Mouse (Mus musculus) left cerebral cortex, postnatal 36 days (tissue): ENCODE measurements around the gene Cds2. TPM values are rescaled to one million over a fixed set of nuclear protein-coding genes. Genes with fewer than 3 reads are reported as not detected.
"Not testable (repeated sequence)": the region's sequence is repeated elsewhere in the genome, so short reads cannot be mapped to it uniquely, and the experiment has no call there.

Source experiments
- DNase-seq, 2 experiments: peaks; one replicate each; pipeline ENCODE4 v3.0.0; 2021 to 2022; ENCODE audit warnings: low spot score in 2 of 2, mixed read lengths in 1 of 2
- intact Hi-C: fragments of 180-260 bp; cut with DNase I; formaldehyde crosslinking; loops from one replicate; pipeline ENCODE4 v1.15.1; 2025
- total RNA-seq, 2 experiments: library from RNA; stranded (reverse); gene quantifications; 2 replicates each; pipeline ENCODE4 v1.2.3; 2021

The Cds2 gene
- total RNA-seq = 100 to 1,000 TPM; 245 to 264 TPM

- DNase-seq = peak; percentile 99 to 100
- intact Hi-C loops = loop anchor here (5.0 kb wide), 2 partner anchors 34 to 234 kb away; no protein-coding TSS in a partner anchor
These were observed at the start of gene Cds2 for GRCm38 (mm10) chr2:132262879-132263398. Cds2 (plus strand) TSS chr2:132263148.

GRCm38 (mm10) chr2:132221611-132222073, 41.3 kb upstream of the Cds2 start:
- DNase-seq = peak; percentile 38 to 52
- intact Hi-C loops = loop anchor here (5.0 kb wide), 1 partner anchor 79 kb away; no protein-coding TSS in a partner anchor

GRCm38 (mm10) chr2:132224359-132224758, 38.6 kb upstream of the Cds2 start:
- intact Hi-C loops = loop anchor here (5.0 kb wide), 1 partner anchor 82 kb away; no protein-coding TSS in a partner anchor

DNA sequence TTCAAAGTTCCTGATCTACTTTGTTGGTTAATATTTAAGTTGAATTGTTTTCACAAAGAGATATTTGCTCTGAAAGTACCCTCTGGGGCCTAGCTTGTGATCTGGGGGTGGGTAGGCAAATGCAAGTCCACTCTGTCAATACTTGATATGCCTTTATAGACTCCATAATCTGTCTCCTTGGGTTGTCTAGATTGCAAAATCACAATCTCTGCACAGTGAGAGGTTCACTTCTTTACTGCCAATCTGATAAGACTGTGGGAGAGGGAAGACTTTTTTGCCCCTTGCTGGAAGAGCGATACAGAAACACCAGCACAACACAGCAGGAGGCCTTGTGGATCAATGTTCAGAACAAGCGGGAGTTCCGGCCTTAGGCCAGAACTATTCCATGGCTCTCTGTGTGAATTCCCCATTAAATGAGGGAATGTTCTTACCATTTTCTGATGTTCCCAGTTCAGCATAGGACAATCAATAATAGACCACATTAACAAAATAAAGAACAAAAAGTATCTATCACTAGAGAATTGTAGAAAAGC, 30.5 kb upstream of the Cds2 start:
- intact Hi-C loops = no loop called here
- DNase-seq = no peak

More at GRCm38 (mm10) chr2:132224359-132224758, 38.6 kb upstream of the Cds2 start:
- peak in 1 of 2 experiments; percentile 12 for DNase-seq

GRCm38 (mm10) chr2:132233985-132234765, 28.8 kb upstream of the Cds2 start:
- DNase-seq = no peak
- intact Hi-C loops = no loop called here

GRCm38 (mm10) chr2:132235291-132235690, 27.7 kb upstream of the Cds2 start:
- intact Hi-C loops = loop anchor here (5.0 kb wide), 1 partner anchor 253 kb away; no protein-coding TSS in a partner anchor
- DNase-seq = no peak

DNA sequence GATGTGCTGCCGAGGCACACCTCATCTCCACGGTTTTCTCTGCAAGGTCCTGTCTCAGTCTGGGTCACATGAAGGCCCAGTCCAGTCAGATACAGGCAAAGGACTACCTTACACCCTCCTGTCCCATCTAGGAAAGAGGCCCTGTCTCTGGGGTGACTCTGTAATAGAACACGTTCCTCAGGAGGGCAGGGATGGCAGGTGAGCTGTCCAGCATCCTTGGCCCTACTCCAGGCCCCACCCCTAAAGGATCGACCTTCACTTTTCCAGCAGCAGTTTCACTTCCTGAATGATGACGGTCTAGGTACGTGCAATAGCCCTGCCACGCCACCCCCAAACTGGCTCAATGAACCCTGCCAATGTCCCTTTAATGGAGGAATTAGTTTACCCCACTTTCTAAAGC, 27.0 kb upstream of the Cds2 start:
- intact Hi-C loops = loop anchor here (5.0 kb wide), 1 partner anchor 254 kb away; no protein-coding TSS in a partner anchor
- DNase-seq = no peak

DNA sequence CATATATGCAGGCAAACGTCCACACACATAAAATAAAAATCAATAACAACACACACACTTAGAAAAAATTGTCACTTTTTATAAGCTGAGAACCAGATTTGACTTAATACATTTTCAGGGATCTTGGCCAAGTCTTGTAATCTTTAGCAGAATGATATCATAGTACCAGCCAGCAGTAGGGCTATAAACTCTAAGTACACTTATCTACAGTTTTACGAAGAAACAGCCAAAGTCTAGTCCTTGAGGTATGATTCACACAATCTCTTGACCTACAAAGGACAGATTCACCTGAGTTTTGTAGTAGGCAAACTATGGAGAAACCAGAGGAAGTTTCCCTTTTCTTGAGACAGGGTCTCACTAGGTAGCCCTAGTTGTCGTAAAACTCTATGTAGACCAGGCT, 23.5 kb upstream of the Cds2 start:
- not testable (repeated sequence) for DNase-seq
- intact Hi-C loops = loop anchor here (5.0 kb wide), 1 partner anchor 257 kb away; no protein-coding TSS in a partner anchor

- intact Hi-C loops = loop anchor here (10.0 kb wide), 1 partner anchor 416 kb away; no protein-coding TSS in a partner anchor
- DNase-seq = peak; percentile 42 to 56
These were observed 22.5 kb upstream of the Cds2 start for GRCm38 (mm10) chr2:132240457-132240856.

GRCm38 (mm10) chr2:132243370-132243769, 19.6 kb upstream of the Cds2 start:
- no peak for DNase-seq
- intact Hi-C loops = loop anchor here (10.0 kb wide), 1 partner anchor 419 kb away; no protein-coding TSS in a partner anchor

DNA sequence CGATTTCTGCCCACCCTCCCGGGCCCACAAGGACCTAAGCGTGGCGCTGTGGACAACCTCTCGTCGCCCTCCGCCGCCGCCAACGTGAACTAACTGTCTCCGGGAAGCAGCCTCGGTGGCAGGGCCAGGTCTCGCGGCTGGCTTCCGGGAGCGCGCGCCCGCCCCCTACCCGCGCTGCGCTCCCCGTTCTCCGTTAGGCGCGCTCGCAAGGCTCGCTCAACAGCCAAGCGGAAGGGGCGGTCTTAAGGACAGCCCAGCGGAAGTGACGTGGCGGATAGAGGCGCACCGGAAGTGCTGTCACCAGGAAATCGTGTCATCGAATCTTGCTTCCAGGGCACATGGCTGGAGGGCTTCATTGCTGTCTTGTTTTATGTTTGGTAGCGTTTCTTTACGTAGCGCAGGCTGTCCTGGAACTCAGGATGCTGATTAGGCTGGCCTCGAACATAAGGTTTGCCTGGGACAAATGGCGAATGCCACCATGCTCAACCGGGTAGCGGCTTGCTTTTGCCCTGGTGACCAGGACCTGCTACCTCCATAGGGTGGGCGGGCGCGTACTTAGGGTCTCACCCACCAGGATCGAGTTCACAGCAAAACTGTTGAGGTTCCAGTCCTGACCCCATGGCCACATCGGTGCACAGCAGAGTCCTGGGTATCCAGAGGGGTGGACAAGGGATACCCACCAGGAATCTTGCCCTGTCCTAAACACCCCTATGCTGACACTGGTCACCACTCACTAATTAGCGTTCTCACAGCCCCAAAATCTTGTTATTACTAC, 15.2 kb upstream of the Cds2 start, which contains the start of gene Tmem230:
TSS of gene Tmem230 (minus strand) at position 269 of the 775 bp plus-strand sequence.
- DNase-seq = peak; percentile 92 to 94
- intact Hi-C loops = loop anchor here (10.0 kb wide), 1 partner anchor 423 kb away; no protein-coding TSS in a partner anchor

- no peak for DNase-seq
- intact Hi-C loops = no loop called here
These were observed 11.0 kb upstream of the Cds2 start for GRCm38 (mm10) chr2:132251911-132252310.

GRCm38 (mm10) chr2:132252542-132253528, 10.1 kb upstream of the Cds2 start, which contains the start of gene Pcna:
Pcna (minus strand) TSS chr2:132253314.
- DNase-seq = peak; percentile 95 to 96
- intact Hi-C loops = no loop called here

DNA sequence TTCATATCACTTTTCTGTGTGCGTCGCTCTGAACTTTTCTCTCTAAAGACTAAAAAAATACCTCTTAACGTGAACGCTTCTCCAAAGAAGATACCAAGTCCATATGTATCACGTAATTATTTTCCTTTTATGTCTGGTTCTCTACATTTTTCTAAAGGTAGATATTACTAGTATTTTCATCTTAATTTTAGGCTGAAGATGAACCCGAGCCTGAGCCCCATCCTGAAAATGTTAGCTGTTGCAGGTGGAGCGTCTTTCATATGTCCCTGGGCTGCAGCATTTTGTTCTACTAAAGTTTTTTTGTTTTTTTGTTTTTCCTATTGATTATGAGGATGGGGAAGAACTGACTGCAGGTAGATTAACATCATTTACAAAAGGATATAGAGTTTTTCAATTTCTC, 9.3 kb upstream of the Cds2 start:
- intact Hi-C loops = no loop called here
- DNase-seq = no peak

DNA sequence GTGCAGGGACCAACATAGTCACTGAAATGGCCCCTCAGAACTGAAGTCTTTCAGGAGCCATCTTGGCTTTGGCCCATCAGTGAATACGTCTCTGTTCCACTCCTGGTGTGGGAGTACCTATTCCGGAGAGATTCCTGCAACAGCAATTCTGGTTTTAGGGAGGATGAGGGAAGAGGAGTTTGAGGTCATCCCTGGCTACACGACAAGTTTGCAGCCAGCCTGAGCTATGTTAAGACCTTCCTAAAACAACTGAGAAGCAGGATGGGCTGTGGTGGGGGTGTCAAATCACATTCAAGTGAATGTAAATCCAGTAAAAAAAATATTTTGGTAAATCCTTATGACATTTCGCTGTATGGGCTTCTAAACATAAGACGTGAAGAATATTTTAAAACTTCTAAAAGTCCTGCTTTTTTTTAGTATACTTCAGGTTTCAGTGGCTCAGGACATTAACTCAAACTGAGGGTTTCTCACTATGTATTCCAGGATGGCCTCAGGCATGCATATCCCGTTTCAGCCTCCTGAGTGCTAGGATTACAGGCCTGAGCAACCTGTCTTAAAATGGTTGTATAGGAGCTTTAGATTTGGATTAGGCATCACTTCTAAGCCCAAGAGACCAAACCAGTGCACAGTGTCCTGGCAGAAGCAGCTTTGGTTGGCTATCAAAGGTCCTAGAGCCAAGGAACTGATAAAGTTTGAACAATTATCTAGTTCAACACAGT, 5.4 kb upstream of the Cds2 start:
- intact Hi-C loops = no loop called here
- no peak for DNase-seq

- DNase-seq = no peak
- intact Hi-C loops = loop anchor here (5.0 kb wide), 2 partner anchors 37 to 237 kb away; no protein-coding TSS in a partner anchor
These were observed 2.3 kb upstream of the Cds2 start for GRCm38 (mm10) chr2:132260601-132261000.

DNA sequence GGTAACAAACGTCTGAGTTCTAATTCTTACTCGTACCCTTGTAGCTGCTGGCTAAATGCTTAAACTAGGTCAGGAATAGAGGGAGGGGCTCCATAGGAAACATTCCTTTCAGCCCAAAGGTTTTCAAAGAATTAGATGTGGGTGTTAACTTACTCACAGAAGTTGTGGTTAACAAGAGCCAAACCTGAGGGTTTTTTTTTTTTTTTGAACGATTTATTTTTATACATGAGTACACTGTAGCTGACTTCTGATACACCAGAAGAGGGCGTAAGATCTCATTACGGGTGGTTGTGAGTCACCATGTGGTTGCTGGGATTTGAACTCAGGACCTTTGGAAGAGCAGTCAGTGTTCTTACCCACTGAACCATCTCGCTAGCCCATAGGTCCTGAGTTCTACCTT, 773 bp upstream of the Cds2 start:
- intact Hi-C loops = loop anchor here (5.0 kb wide), 2 partner anchors 35 to 235 kb away; no protein-coding TSS in a partner anchor
- DNase-seq = no peak
